Mouse (Mus musculus): ENCODE results near the gene Ensa.

The Ensa gene

GRCm38 (mm10) chr3:95624628-95625503 is at the start of gene Ensa:
Gene Ensa, plus strand, starts transcription at chr3:95624993.
- peak; percentile 98 to 100 for DNase-seq (ENCODE audit: inconsistent age in 2 of 2, low spot score in 1 of 2)

GRCm38 (mm10) chr3:95587754-95588603 is 36.8 kb upstream of the Ensa start:
- DNase-seq (ENCODE audit: inconsistent age in 2 of 2, low spot score in 1 of 2), result no peak

GRCm38 (mm10) chr3:95588604-95589086 is 36.1 kb upstream of the Ensa start, which contains the start of gene Golph3l:
Gene Golph3l, plus strand, starts transcription at chr3:95588934.
- peak; percentile 96 to 98 for DNase-seq (ENCODE audit: inconsistent age in 2 of 2, low spot score in 1 of 2)

- no peak for DNase-seq (ENCODE audit: inconsistent age in 2 of 2, low spot score in 1 of 2)
Measured at GRCm38 (mm10) chr3:95598734-95599133, 26.1 kb upstream of the Ensa start.

- DNase-seq (ENCODE audit: inconsistent age in 2 of 2, low spot score in 1 of 2), result no peak
Measured at GRCm38 (mm10) chr3:95601287-95601686, 23.5 kb upstream of the Ensa start.

- DNase-seq (ENCODE audit: inconsistent age in 2 of 2, low spot score in 1 of 2), result peak; percentile 22 to 51
Measured at GRCm38 (mm10) chr3:95606096-95606495, 18.7 kb upstream of the Ensa start.

- DNase-seq (ENCODE audit: inconsistent age in 2 of 2, low spot score in 1 of 2), result no peak
Measured at GRCm38 (mm10) chr3:95609195-95609594, 15.6 kb upstream of the Ensa start.

GRCm38 (mm10) chr3:95613996-95614395 is 10.8 kb upstream of the Ensa start:
- DNase-seq (ENCODE audit: inconsistent age in 2 of 2, low spot score in 1 of 2), result no peak

- DNase-seq (ENCODE audit: inconsistent age in 2 of 2, low spot score in 1 of 2), result no peak
Measured at GRCm38 (mm10) chr3:95618511-95618910, 6.3 kb upstream of the Ensa start.

GRCm38 (mm10) chr3:95621241-95621640 is 3.6 kb upstream of the Ensa start:
- peak in 1 of 2 experiments; percentile 32 for DNase-seq (ENCODE audit: inconsistent age in 2 of 2, low spot score in 1 of 2)

GRCm38 (mm10) chr3:95622421-95622820 is 2.4 kb upstream of the Ensa start:
- peak in 1 of 2 experiments; percentile 39 for DNase-seq (ENCODE audit: inconsistent age in 2 of 2, low spot score in 1 of 2)

- DNase-seq (ENCODE audit: inconsistent age in 2 of 2, low spot score in 1 of 2), result peak in 1 of 2 experiments; percentile 32
Measured at GRCm38 (mm10) chr3:95623551-95623950, 1.2 kb upstream of the Ensa start.

GRCm38 (mm10) chr3:95623991-95624515 is 740 bp upstream of the Ensa start:
- DNase-seq (ENCODE audit: inconsistent age in 2 of 2, low spot score in 1 of 2), result peak in 1 of 2 experiments; percentile 55

GRCm38 (mm10) chr3:95627763-95628162 is 3.0 kb downstream of the Ensa start:
- DNase-seq (ENCODE audit: inconsistent age in 2 of 2, low spot score in 1 of 2), result peak in 1 of 2 experiments; percentile 44

GRCm38 (mm10) chr3:95629755-95630154 is 5.0 kb downstream of the Ensa start:
- peak; percentile 82 to 86 for DNase-seq (ENCODE audit: inconsistent age in 2 of 2, low spot score in 1 of 2)

- peak in 1 of 2 experiments; percentile 59 for DNase-seq (ENCODE audit: inconsistent age in 2 of 2, low spot score in 1 of 2)
Measured at GRCm38 (mm10) chr3:95630856-95631255, 6.1 kb downstream of the Ensa start.

- peak in 1 of 2 experiments; percentile 54 for DNase-seq (ENCODE audit: inconsistent age in 2 of 2, low spot score in 1 of 2)
Measured at GRCm38 (mm10) chr3:95631304-95631703, 6.5 kb downstream of the Ensa start.

- peak in 1 of 2 experiments; percentile 77 for DNase-seq (ENCODE audit: inconsistent age in 2 of 2, low spot score in 1 of 2)
Measured at GRCm38 (mm10) chr3:95632648-95633588, 8.1 kb downstream of the Ensa start.

- DNase-seq (ENCODE audit: inconsistent age in 2 of 2, low spot score in 1 of 2), result peak in 1 of 2 experiments; percentile 60
Measured at GRCm38 (mm10) chr3:95635636-95636035, 10.8 kb downstream of the Ensa start.

- DNase-seq (ENCODE audit: inconsistent age in 2 of 2, low spot score in 1 of 2), result no peak
Measured at GRCm38 (mm10) chr3:95636072-95636471, 11.3 kb downstream of the Ensa start.

Measured in adrenal gland, adult (tissue).